Mouse (Mus musculus): Measurements from ENCODE around the gene Ifit1bl1. TPM values are rescaled to one million over a fixed set of nuclear protein-coding genes. Genes with fewer than 3 reads are reported as not detected.

Gene Ifit1bl1
- polyA plus RNA-seq, 1 experiment from 2014 or later: not detected

- no peaks in the 10 kb centered on the region for H3K4me1 ChIP-seq (ENCODE audit: control insufficient read depth, insufficient read depth, low read length)
- H3K27ac ChIP-seq (ENCODE audit: low read length): no peak overlapping the region
- H3K36me3 ChIP-seq (ENCODE audit: control insufficient read depth, insufficient read depth, low read length): no peaks in the 10 kb centered on the region
- 79% methylated on average over 4 of the region's 4 CpGs for WGBS
- H3K4me3 ChIP-seq (ENCODE audit: low read depth, low read length): no peak overlapping the region
- no peak overlapping the region for H3K4me2 ChIP-seq (replicated peaks; ENCODE audit: low read depth, low read length)
- H3K27me3 ChIP-seq (ENCODE audit: control insufficient read depth, insufficient read depth, low read length): no peaks in the 10 kb centered on the region
- no peak for ATAC-seq (ENCODE audit: insufficient number of reproducible peaks, insufficient read depth, low FRiP score, low read depth)
- no peaks in the 10 kb centered on the region for H3K9me3 ChIP-seq (ENCODE audit: control insufficient read depth, low read depth, low read length)
- no peak overlapping the region for H3K9ac ChIP-seq (replicated peaks; ENCODE audit: low read depth, low read length)
These were observed 55.5 kb downstream of the Ifit1bl1 start for GRCm38 (mm10) chr19:34546211-34546610.

Other genes starting within 250 kb of the Ifit1bl1 start
- 1.7 and 2.8 TPM in 2 replicates for gene Ch25h, start 126.8 kb downstream of the Ifit1bl1 start, polyA plus RNA-seq (2014; fragmentation: Nextera tagmentation; extraction: Ambion mirVana)
- gene Lipa, start 74.5 kb downstream of the Ifit1bl1 start, polyA plus RNA-seq (2014; fragmentation: Nextera tagmentation; extraction: Ambion mirVana): 35.3 and 36.4 TPM in 2 replicates
- 6.5 and 7.5 TPM in 2 replicates for gene Ifit2, start 51.3 kb downstream of the Ifit1bl1 start, polyA plus RNA-seq (2014; fragmentation: Nextera tagmentation; extraction: Ambion mirVana)
- gene Ifit3, start 18.4 kb downstream of the Ifit1bl1 start, polyA plus RNA-seq (2014; fragmentation: Nextera tagmentation; extraction: Ambion mirVana): 0.53 and 0.78 TPM in 2 replicates
- gene Ifit3b, start 6.0 kb upstream of the Ifit1bl1 start, polyA plus RNA-seq (2014; fragmentation: Nextera tagmentation; extraction: Ambion mirVana): 0.36 TPM in 1 of 2 replicates, not detected in the other
- not detected in 2 replicates for gene Ifit1bl2, start 38.8 kb upstream of the Ifit1bl1 start, polyA plus RNA-seq (2014; fragmentation: Nextera tagmentation; extraction: Ambion mirVana)
- 0.28 and 0.54 TPM in 2 replicates for gene Ifit1, start 38.9 kb upstream of the Ifit1bl1 start, polyA plus RNA-seq (2014; fragmentation: Nextera tagmentation; extraction: Ambion mirVana)
- gene Slc16a12, start 145.3 kb upstream of the Ifit1bl1 start, polyA plus RNA-seq (2014; fragmentation: Nextera tagmentation; extraction: Ambion mirVana): 2.7 and 4.1 TPM in 2 replicates